Mouse (Mus musculus) WW6 (cell line): ENCODE measurements at regions not wholly inside any gene's neighbourhood (a gene's known extent, or its start where the extent isn't known, plus 50 kb on each side); places are given as distances from the start of the nearest gene placed in this dataset.

Source experiments
- DNase-seq: peaks from one replicate; pipeline ENCODE4 v3.0.0-alpha.2; 2013; ENCODE audit warnings: low read depth, low spot score

- DNase-seq = no peak
Measured at GRCm38 (mm10) chr13:99781616-99782015, 119.3 kb downstream of the Cartpt start.

DNA sequence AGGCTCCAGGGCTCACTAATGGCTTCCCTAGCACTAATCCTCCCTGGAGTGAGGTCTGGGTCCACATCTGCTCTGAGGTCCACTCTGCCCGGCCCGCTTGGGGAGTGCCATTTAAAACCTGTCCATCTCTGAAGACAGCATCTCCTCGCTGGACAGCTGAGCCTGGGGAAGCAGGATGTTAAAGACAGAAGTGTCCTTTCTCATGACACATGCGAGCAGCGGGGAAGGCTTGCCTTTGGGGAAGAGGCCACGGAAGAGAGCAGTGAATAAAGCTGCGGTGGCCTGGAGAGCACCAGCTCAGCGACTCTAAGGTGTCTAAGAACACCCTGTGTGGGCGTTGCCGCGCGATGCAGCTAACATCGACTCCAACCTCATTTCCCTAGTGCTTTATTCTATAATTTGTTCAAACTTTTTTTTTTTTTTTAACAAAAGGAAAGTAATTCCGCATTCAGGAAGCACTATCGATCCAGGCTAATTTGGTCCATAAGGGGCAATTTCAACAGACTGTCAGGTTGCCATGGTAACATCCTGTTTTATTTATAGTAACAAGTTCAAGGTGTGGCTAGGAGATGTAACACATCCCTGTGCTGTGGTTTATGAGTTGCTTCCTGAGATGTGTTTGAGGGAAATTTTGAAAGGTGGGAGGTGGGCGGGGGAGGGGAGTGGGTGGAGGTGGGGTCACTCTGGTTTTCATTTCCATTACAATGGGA lies 120.0 kb downstream of the Cartpt start:
- DNase-seq = no peak

GRCm38 (mm10) chr13:99778747-99779146 lies 122.1 kb downstream of the Cartpt start:
- DNase-seq = no peak

DNA sequence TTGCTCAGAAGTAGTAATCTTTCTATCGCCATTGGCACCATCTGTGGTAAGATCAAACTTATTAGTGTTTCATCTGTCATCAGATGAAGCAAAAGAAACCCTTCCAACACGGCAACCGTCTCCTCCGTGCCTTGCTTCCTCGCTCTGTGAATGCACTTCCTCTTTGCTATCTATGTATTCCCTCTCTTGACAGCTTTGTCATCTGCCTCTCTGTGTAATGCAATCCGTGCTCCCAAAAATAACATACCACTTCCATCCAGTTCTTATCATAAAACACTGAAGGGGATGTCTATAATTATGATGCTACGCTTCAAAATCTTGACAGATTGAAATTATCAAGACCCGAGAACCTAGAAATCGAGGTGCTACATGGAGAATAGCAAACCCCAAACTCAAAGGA lies 123.2 kb downstream of the Cartpt start:
- no peak for DNase-seq

- no peak for DNase-seq
Measured at GRCm38 (mm10) chr13:99765965-99766364, 134.9 kb downstream of the Cartpt start.

- DNase-seq = no peak
Measured at GRCm38 (mm10) chr13:99764764-99765163, 136.1 kb downstream of the Cartpt start.

DNA sequence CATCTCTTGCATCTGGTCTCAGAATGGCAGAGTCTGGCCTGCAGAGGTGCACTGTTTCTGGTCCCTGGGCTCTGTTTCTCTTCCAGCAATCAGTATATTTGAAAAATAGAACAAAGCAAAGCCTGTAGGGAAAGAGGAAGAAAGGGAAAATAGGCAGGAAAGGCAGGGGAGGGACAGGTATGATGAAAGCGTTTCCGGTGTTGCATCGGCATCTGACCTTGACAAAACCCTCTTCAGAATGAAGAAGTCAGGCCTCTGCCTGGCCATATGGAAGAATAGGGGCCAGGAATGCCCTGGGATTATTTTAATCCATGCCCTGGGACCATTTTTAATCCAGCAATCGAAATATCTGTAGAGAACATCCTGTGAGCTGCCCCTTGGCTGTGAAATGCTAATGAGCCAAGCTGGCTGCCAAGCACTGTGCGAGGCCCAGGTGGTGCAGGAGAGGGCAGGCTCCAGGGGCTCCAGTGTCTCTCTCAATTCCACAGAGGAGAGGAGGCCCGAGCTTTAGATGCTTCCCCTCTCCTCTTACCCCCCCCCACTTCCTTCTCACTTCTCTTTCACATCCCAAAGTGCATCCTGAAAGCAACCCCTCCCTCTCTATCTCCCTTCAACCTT lies 136.7 kb downstream of the Cartpt start:
- DNase-seq = no peak

DNA sequence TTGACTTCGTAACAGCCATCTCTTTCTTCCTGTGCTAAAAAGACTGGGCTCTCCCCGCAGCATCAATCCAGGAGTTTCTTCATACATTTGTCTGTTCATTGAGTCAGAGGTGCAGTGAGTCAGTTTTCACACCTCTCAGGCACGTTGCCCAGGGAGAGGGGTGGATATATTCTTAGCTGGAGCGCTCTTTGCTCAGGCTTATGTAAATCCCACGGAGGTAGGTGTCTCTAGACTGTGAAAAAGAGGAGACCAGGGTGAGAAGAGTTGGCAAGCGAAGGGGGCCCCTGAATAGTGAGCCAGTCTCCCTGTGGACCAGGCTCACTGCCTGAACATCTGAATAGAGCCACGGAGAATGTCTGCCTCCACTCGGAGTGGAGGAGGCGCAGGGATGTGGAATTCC lies 139.0 kb downstream of the Cartpt start:
- no peak for DNase-seq

GRCm38 (mm10) chr13:99761423-99761822 lies 139.5 kb downstream of the Cartpt start:
- no peak for DNase-seq

- no peak for DNase-seq
Measured at GRCm38 (mm10) chr13:99760646-99761045, 140.2 kb downstream of the Cartpt start.

DNA sequence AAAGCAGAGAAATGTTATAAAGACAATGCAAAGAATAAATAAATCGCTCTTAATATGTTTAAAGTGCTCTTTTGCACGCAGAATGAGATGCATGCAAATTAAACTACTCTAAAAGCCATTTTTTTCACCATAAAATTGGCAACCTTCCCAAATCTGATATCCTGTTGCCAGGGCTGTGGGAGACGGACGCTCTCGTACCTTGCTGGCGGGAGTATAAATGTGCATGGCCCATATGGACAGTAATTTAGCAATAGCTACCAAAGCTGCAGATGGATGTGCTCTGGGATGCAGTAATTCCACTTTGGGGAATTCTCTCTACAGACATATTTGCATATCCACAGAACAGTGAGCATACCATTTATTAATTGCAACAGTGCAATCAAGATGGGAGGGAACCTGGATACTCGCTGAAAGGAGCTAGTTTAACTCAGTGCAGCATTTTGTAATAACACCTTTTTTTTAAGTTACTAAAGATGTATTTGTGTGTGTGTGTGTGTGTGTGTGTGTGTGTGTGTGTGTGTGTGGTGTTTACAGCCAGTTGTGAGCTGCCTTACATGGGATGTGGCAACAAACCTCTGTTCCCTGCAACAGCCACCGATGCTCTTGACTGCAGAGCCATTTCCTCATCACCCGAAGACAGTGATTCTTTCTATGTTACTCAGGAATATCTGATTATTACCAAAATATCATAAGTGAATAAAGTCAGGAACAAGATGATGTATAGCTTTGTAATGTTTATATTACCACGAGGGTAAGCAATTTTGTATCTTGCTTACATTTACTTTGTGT lies 141.4 kb downstream of the Cartpt start:
- no peak for DNase-seq

GRCm38 (mm10) chr13:99754701-99755100 lies 146.2 kb downstream of the Cartpt start:
- no peak for DNase-seq

DNA sequence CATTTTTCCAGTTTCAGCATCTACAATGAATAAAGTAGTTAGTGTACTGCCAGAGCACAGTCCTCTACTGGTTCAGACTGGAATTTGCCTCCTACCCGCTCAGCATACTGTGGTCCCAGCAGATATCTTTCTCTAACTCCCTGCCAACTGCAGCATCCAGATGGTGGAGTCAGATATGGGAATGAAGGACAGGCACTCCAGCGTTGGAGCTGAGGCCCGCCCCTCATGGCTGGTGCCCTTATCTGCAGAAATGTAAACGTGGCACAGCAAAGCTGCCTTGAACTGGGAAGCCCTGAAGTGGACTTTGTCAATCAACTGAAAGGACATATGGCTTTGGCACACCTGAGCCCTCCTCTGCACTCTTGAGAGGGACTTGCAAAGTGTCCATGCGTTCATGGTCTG lies 146.6 kb downstream of the Cartpt start:
- DNase-seq = no peak

GRCm38 (mm10) chr13:99753526-99753925 lies 147.4 kb downstream of the Cartpt start:
- DNase-seq = no peak

DNA sequence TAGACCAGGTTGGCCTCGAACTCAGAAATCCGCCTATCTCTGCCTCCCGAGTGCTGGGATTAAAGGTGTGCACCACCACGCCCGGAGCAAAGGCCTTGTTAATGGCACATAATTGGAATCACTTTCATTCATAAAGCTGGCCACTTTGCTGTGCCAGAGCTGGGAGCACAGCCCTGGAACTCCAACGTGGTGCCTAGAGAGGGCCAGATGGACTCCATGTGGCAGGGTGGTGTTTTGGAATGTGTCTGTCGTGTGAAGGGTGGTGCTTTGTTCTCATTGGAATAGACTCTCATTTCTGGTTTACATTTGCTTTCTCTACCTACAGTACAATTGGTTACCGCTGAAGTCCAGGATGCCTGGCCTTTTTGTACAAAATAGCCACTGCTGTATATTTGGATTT lies 150.2 kb downstream of the Cartpt start:
- DNase-seq = no peak

DNA sequence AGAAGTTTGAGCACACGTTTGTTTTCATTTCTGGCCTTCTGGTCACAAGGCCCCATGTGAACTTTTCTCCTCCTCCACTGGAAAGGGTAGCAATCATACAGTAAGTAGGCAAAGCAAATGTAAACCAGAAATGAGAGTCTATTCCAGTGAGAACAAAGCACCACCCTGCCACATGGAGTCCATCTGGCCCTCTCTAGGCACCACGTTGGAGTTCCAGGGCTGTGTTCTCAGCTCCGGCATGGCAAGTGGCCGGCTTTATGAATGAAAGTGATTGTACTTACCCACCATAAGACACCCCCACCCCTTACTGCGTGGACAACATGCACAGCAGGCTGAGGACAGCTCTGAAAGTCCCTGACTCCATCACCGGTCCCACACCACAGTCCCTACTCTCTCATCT lies 151.5 kb downstream of the Cartpt start:
- no peak for DNase-seq

DNA sequence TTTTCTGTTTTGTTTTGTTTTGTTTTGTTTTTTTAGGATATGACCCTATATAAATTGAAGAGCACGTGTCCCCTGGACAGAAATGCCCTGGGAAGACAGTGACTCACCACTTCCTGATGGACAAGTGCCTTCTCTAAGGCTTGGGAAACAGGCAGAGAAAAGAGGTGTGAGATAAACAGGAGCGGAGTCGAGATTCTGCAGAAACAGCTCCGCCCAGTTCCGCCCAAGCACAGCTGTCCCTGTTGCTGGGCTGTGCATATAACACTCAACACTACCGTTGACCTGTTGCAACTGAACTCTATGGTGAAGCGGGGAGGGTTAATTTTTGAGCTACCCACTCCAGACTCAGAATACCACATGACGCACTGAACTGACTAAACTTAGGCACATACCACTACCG lies 152.8 kb downstream of the Cartpt start:
- no peak for DNase-seq

DNA sequence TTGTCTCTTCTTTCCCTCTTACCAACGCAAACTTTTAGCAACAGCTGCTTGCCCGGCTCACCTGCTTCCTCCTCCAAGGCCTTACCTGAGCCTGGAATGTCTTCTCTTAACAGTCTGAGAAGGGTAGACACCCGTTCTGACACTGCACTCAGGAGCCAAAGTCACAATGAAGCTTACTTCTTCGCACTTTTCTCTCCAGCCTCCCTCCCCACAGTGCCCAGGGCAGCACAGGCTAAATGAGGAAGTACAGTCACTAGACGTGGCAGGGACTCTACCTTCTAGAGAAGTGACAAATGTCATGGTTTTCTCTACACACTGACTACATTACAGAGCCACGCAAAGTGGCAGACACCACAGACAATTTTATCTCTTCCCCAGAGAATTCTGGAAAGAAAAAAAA lies 155.4 kb downstream of the Cartpt start:
- no peak for DNase-seq

GRCm38 (mm10) chr13:99744790-99745120 lies 156.1 kb downstream of the Cartpt start:
- DNase-seq = no peak

- DNase-seq = no peak
Measured at GRCm38 (mm10) chr13:99743952-99744789, 156.7 kb downstream of the Cartpt start.

- DNase-seq = no peak
Measured at GRCm38 (mm10) chr13:99742507-99742906, 158.4 kb downstream of the Cartpt start.

- DNase-seq = no peak
Measured at GRCm38 (mm10) chr13:99741981-99742380, 158.9 kb downstream of the Cartpt start.
